Mouse (Mus musculus) kidney, postnatal 0 days (tissue): ENCODE data around the gene Xbp1. TPM values are rescaled to one million over a fixed set of nuclear protein-coding genes. Genes with fewer than 3 reads are reported as not detected.

ENCODE experiments used
- ATAC-seq: fragments of 200-750 bp; cut with Nextera tagmentation; replicated peaks from 2 replicates; pipeline ENCODE4 v1.8.0; 2017; ENCODE audit warnings: low read depth, moderate number of reproducible peaks, moderate TSS enrichment, moderate library complexity; ENCODE audit not compliant: low FRiP score
- DNase-seq: peaks from one replicate; pipeline ENCODE4 v3.0.0-alpha.2; 2016; ENCODE audit warnings: low spot score
- H3K27ac ChIP-seq: fragments of 300-500 bp; sonication (generic); 2 replicates; pipeline ENCODE4 v1.5.1; 2014; ENCODE audit warnings: mild to moderate bottlenecking
- H3K27me3 ChIP-seq: fragments of 300-500 bp; sonication (generic); 2 replicates; pipeline ENCODE4 v1.6.1; 2014; ENCODE audit warnings: low read length, mixed read lengths; ENCODE audit not compliant: insufficient read depth
- H3K36me3 ChIP-seq: fragments of 300-500 bp; sonication (generic); 2 replicates; pipeline ENCODE4 v1.6.1; 2014; ENCODE audit warnings: low read length, mixed read lengths; ENCODE audit not compliant: insufficient read depth
- H3K4me1 ChIP-seq: fragments of 300-500 bp; sonication (generic); replicated peaks from 2 replicates; pipeline ENCODE4 v1.6.1; 2014; ENCODE audit warnings: antibody characterized with exemption, low read length, mixed read lengths; ENCODE audit not compliant: insufficient read depth
- H3K4me2 ChIP-seq: fragments of 300-500 bp; sonication (generic); 2 replicates; pipeline ENCODE4 v1.6.1; 2014; ENCODE audit warnings: mild to moderate bottlenecking, low read length, moderate library complexity, mixed read lengths
- H3K4me3 ChIP-seq: fragments of 300-500 bp; sonication (generic); replicated peaks from 2 replicates; pipeline ENCODE4 v1.5.1; 2014; ENCODE audit warnings: low read depth, low read length
- H3K9ac ChIP-seq: fragments of 300-500 bp; sonication (generic); 2 replicates; pipeline ENCODE4 v1.6.1; 2014; ENCODE audit warnings: low read depth, low read length
- H3K9me3 ChIP-seq: fragments of 300-500 bp; sonication (generic); replicated peaks from 2 replicates; pipeline ENCODE4 v1.6.1; 2016; ENCODE audit warnings: low read length, inconsistent platforms, mixed read lengths
- CTCF ChIP-seq: IDR thresholded peaks from 2 replicates; pipeline ENCODE4 v1.5.1; 2016; ENCODE audit warnings: antibody characterized with exemption, low read depth, mild to moderate bottlenecking, moderate library complexity
- WGBS: fragments of 180-500 bp; shearing (Covaris S2); extraction: QIAGEN DNeasy Blood & Tissue Kit; methylation state at CpG from one replicate; pipeline ENCODE4 v1.1.7; 2014; 5-methylcytosine and 5-hydroxymethylcytosine counted together
- polyA plus RNA-seq: library from polyadenylated mRNA; unstranded; fragments of >200 nt; fragmentation: Nextera tagmentation; extraction: Ambion mirVana; gene quantifications from 2 replicates; pipeline ENCODE4 v1.2.1, GENCODE M21; 2015

Gene Xbp1
- polyA plus RNA-seq, 1 experiment from 2014 or later, result 199 TPM

DNA sequence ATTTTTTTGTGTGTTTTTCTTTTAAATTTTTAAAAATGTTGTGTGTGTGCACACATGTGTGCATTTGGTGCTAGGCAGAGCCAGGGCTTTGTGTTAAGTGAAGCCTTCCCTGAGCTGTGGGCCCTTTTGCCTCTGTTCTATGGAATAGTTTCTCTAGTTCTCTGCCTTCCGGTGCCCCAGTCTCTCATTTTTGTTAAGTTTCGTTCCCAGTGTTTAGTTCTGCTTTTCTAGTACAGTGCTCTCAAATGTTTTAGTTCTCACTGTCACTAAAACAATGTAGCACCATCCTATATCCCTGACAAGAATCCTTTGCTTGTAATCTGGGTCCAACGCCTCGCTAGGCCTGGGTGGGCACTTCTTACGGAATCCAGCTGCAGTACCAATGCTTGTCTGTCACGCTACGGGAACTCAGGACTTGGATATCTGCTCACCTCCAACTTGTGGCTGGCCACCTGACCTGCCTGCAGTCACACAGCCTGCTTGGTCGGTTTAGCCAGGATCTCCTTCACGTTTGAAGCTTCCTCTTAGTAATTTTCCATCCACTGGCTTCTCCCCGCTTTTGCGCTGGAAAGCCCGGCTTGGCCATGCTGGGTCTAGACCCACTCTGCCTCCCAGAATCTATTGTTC is 8.2 kb upstream of the Xbp1 start:
- ATAC-seq (peak; percentile 66; the same call in 1 of the 2 replicates), DNase-seq (peak; percentile 47)
- Histone ChIP-seq H3K4me1 (no peaks in the 10 kb centered on the region; the same call in 1 of the 2 replicates), H3K4me3 (no peak overlapping the region), H3K9ac (no peak overlapping the region), H3K36me3 (no peaks in the 10 kb centered on the region), H3K4me2 (no peak overlapping the region), H3K9me3 (no peaks in the 10 kb centered on the region), H3K27me3 (no peaks in the 10 kb centered on the region), H3K27ac (peak overlapping the region; percentile 65)
- no peak for TF ChIP-seq CTCF
- WGBS, result 52% methylated on average over 12 of the region's 12 CpGs

DNA sequence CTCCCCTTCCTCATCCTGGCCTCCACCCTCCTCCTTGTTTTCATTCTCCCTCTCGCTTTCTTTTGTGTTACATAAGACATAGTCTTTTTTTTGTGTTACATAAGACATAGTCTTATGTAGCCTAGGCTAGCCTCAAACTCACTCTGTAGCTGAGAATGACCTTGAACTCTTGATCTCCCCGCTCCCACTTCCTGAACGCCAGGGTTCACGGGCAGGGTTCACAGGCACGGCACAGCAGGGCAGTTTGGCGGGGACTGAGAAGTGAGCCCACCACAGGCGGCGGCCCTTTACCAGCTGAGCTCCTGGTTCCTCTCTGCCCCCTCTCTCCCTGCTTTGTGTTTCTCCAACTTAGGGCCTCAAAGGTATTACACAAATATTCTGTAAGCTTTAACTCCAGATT is 7.5 kb upstream of the Xbp1 start:
- no peak overlapping the region for H3K4me3 ChIP-seq
- no peak overlapping the region for H3K9ac ChIP-seq
- no peaks in the 10 kb centered on the region for H3K36me3 ChIP-seq
- H3K4me2 ChIP-seq, result no peak overlapping the region
- no peak for ATAC-seq
- 86% methylated on average over 8 of the region's 8 CpGs for WGBS
- no peak for TF ChIP-seq CTCF
- H3K4me1 ChIP-seq, result no peaks in the 10 kb centered on the region; the same call in 1 of the 2 replicates
- peak overlapping the region; percentile 65 for H3K27ac ChIP-seq
- no peaks in the 10 kb centered on the region for H3K9me3 ChIP-seq
- DNase-seq, result no peak
- H3K27me3 ChIP-seq, result no peaks in the 10 kb centered on the region

- H3K9ac ChIP-seq, result no peak overlapping the region
- no peak overlapping the region for H3K4me3 ChIP-seq
- H3K4me1 ChIP-seq, result no peaks in the 10 kb centered on the region; the same call in 1 of the 2 replicates
- no peaks in the 10 kb centered on the region for H3K9me3 ChIP-seq
- H3K27ac ChIP-seq, result no peak overlapping the region
- no peaks in the 10 kb centered on the region for H3K27me3 ChIP-seq
- no peak overlapping the region for H3K4me2 ChIP-seq
- no peak for TF ChIP-seq CTCF
- no peak for ATAC-seq
- no peak for DNase-seq
- no peaks in the 10 kb centered on the region for H3K36me3 ChIP-seq
- WGBS, result 76% methylated on average over 4 of the region's 4 CpGs
These were observed 6.4 kb upstream of the Xbp1 start for GRCm38 (mm10) chr11:5514091-5514490.

- no peak overlapping the region for H3K4me3 ChIP-seq
- DNase-seq (no peak), ATAC-seq (no peak)
- H3K4me1 ChIP-seq, result peaks cover 3% of the 10 kb centered on the region; the same call in 1 of the 2 replicates
- H3K27me3 ChIP-seq, result no peaks in the 10 kb centered on the region
- no peak for TF ChIP-seq CTCF
- 81% methylated on average over 6 of the region's 6 CpGs for WGBS
- H3K9ac ChIP-seq, result no peak overlapping the region
- H3K27ac ChIP-seq, result no peak overlapping the region
- H3K9me3 ChIP-seq, result no peaks in the 10 kb centered on the region
- no peaks in the 10 kb centered on the region for H3K36me3 ChIP-seq
- no peak overlapping the region for H3K4me2 ChIP-seq
These were observed 5.3 kb upstream of the Xbp1 start for GRCm38 (mm10) chr11:5515196-5515595.

DNA sequence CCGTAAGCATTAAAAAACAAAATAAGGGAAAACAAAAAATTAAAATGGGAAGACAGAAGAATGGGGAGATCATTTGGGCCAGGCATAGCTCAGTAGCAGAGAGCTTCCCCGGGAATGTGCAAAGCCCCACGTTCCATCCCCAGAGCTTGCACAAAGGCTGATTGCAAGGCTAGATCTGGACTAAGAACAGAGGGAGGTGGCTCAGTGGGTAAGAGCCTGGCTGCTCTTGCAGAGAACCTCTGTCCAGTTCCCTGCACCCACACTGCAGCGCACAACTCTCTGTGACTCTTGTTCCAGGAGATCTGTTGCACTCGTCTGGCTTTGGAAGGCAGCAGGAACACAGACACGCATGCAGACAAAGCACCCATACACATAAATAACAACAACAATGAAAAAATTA is 4.8 kb upstream of the Xbp1 start:
- H3K27me3 ChIP-seq, result no peaks in the 10 kb centered on the region
- DNase-seq (no peak), ATAC-seq (no peak)
- H3K36me3 ChIP-seq, result no peaks in the 10 kb centered on the region
- TF ChIP-seq CTCF, result no peak
- H3K4me2 ChIP-seq, result no peak overlapping the region
- H3K9ac ChIP-seq, result no peak overlapping the region
- no peaks in the 10 kb centered on the region for H3K9me3 ChIP-seq
- 0 out of 2 replicates have a peak, but pooled peaks cover 3% of the 10 kb centered on the region for H3K4me1 ChIP-seq
- H3K27ac ChIP-seq, result no peak overlapping the region
- 86% methylated on average over 6 of the region's 6 CpGs for WGBS
- H3K4me3 ChIP-seq, result no peak overlapping the region

GRCm38 (mm10) chr11:5516151-5516550 is 4.3 kb upstream of the Xbp1 start:
- Histone ChIP-seq H3K9ac (no peak overlapping the region), H3K27ac (no peak overlapping the region), H3K36me3 (no peaks in the 10 kb centered on the region), H3K4me1 (0 out of 2 replicates have a peak, but pooled peaks cover 3% of the 10 kb centered on the region), H3K9me3 (no peaks in the 10 kb centered on the region), H3K27me3 (no peaks in the 10 kb centered on the region), H3K4me2 (no peak overlapping the region), H3K4me3 (no peak overlapping the region)
- no peak for TF ChIP-seq CTCF
- WGBS, result 62% methylated on average over 7 of the region's 7 CpGs
- DNase-seq, result no peak
- no peak for ATAC-seq

DNA sequence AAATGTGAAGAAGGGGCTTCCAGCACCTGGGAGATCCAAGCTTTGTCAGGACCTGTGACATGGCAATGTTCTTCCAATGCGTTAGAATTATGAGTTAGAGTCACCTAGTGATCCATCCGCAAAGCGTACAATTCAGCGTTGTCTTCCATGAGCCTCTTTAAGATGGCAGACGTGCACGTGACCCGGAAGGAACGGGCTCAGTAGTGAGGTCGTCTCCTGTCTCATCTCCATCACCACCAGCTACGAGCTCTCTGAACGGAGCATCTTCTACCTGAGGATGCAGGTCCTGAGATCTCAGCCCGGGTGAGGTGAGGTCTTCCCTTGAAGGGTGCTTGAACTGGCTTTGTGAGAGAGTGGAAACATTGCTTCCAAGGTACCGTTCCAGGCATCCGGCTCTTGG is 3.8 kb upstream of the Xbp1 start:
- no peaks in the 10 kb centered on the region for H3K27me3 ChIP-seq
- H3K4me3 ChIP-seq, result no peak overlapping the region
- no peaks in the 10 kb centered on the region for H3K9me3 ChIP-seq
- WGBS, result 94% methylated on average over 14 of the region's 14 CpGs
- no peak overlapping the region for H3K9ac ChIP-seq
- DNase-seq (no peak), ATAC-seq (no peak)
- 0 out of 2 replicates have a peak, but pooled peaks cover 3% of the 10 kb centered on the region for H3K4me1 ChIP-seq
- H3K27ac ChIP-seq, result no peak overlapping the region
- no peak for TF ChIP-seq CTCF
- no peak overlapping the region for H3K4me2 ChIP-seq
- H3K36me3 ChIP-seq, result no peaks in the 10 kb centered on the region
